Mouse (Mus musculus): ENCODE measurements around the gene Klf13. TPM values are rescaled to one million over a fixed set of nuclear protein-coding genes. Genes with fewer than 3 reads are reported as not detected.

The Klf13 gene
- polyA plus RNA-seq, 1 experiment, result 30.4 TPM

DNA sequence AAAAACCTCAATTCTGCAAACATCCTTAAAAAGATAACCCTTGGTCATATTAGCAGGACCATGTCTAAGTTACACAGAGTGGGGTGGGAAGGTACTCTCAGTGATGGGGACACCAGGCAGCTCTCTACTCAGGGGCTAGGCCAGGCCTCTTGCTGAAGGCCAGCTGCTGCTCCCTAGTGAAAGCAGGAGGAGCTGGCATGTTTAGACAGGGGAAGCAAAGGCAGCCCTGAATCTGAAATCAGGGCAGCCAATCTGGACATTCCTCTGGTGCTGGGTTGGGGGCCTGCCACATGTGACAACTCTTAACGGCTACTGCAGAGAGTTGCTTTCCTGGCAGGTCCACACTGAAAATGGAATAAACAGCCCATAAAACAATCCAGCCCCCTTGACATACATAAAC lies 14.6 kb downstream of the Klf13 start:
- no peaks in the 10 kb centered on the region for H3K27me3 ChIP-seq (ENCODE audit: control insufficient read depth, insufficient read depth, insufficient read length)
- peak overlapping the region; percentile 86 for H3K4me2 ChIP-seq (ENCODE audit: low read depth)
- peaks cover 5% of the 10 kb centered on the region for H3K36me3 ChIP-seq (ENCODE audit: control insufficient read depth, insufficient read depth)
- H3ac ChIP-seq (ENCODE audit: control insufficient read depth, insufficient read length), result no peak overlapping the region
- H3K79me2 ChIP-seq (ENCODE audit: control insufficient read depth, insufficient read depth), result peaks cover 90% of the 10 kb centered on the region
- no peak for TF ChIP-seq MYOD1 (IDR thresholded peaks at IDR 0.05; ENCODE audit: control insufficient read depth in 1 of 3, insufficient read length in 2 of 3, low read depth in 2 of 3)
- TF ChIP-seq TCF12 (IDR thresholded peaks at IDR 0.05; ENCODE audit: insufficient read depth, poor library complexity, severe bottlenecking), result no peak
- TF ChIP-seq SRF (IDR thresholded peaks at IDR 0.05; ENCODE audit: control insufficient read depth, insufficient read length, low read depth), result no peak
- TF ChIP-seq MYOG (IDR thresholded peaks at IDR 0.05; ENCODE audit: control insufficient read depth in 1 of 3, insufficient read depth in 1 of 3, insufficient read length in 2 of 3, low read depth in 2 of 3), result peak in 1 of 3 experiments; percentile 24
- TF ChIP-seq TCF3 (IDR thresholded peaks at IDR 0.05; ENCODE audit: insufficient read length, low read depth), result no peak
- TF ChIP-seq POLR2AphosphoS2 (IDR thresholded peaks at IDR 0.05; ENCODE audit: insufficient read length, low read depth), result no peak
- TF ChIP-seq MAX (IDR thresholded peaks at IDR 0.05; ENCODE audit: low read depth), result no peak
- TF ChIP-seq USF1 (IDR thresholded peaks at IDR 0.05; ENCODE audit: low read depth), result no peak
- H3K4me3 ChIP-seq, result no peak overlapping the region

- H3K36me3 ChIP-seq (ENCODE audit: control insufficient read depth, insufficient read depth), result peaks cover 5% of the 10 kb centered on the region
- peaks cover 90% of the 10 kb centered on the region for H3K79me2 ChIP-seq (ENCODE audit: control insufficient read depth, insufficient read depth)
- no peaks in the 10 kb centered on the region for H3K27me3 ChIP-seq (ENCODE audit: control insufficient read depth, insufficient read depth, insufficient read length)
- no peak overlapping the region for H3K4me2 ChIP-seq (ENCODE audit: low read depth)
- H3K4me3 ChIP-seq, result no peak overlapping the region
- TF ChIP-seq REST (IDR thresholded peaks at IDR 0.05; ENCODE audit: insufficient read depth, insufficient read length) (no peak), TCF3 (IDR thresholded peaks at IDR 0.05; ENCODE audit: insufficient read length, low read depth) (no peak), POLR2AphosphoS2 (IDR thresholded peaks at IDR 0.05; ENCODE audit: insufficient read length, low read depth) (no peak), MYOG (IDR thresholded peaks at IDR 0.05; ENCODE audit: control insufficient read depth in 1 of 3, insufficient read depth in 1 of 3, insufficient read length in 2 of 3, low read depth in 2 of 3) (no peak), E2F4 (IDR thresholded peaks at IDR 0.05; ENCODE audit: insufficient read depth) (no peak), MAX (IDR thresholded peaks at IDR 0.05; ENCODE audit: low read depth) (no peak), TCF12 (IDR thresholded peaks at IDR 0.05; ENCODE audit: insufficient read depth, poor library complexity, severe bottlenecking) (no peak), SRF (IDR thresholded peaks at IDR 0.05; ENCODE audit: control insufficient read depth, insufficient read length, low read depth) (no peak), POLR2A (IDR thresholded peaks at IDR 0.05; ENCODE audit: insufficient read length, low read depth) (no peak), USF1 (IDR thresholded peaks at IDR 0.05; ENCODE audit: low read depth) (no peak), MYOD1 (IDR thresholded peaks at IDR 0.05; ENCODE audit: control insufficient read depth in 1 of 3, insufficient read length in 2 of 3, low read depth in 2 of 3) (no peak), CEBPB (IDR thresholded peaks at IDR 0.05; ENCODE audit: insufficient read depth, poor library complexity, severe bottlenecking) (no peak)
- H3ac ChIP-seq (ENCODE audit: control insufficient read depth, insufficient read length), result no peak overlapping the region
These were observed 15.7 kb downstream of the Klf13 start for GRCm38 (mm10) chr7:63922975-63923374.

DNA sequence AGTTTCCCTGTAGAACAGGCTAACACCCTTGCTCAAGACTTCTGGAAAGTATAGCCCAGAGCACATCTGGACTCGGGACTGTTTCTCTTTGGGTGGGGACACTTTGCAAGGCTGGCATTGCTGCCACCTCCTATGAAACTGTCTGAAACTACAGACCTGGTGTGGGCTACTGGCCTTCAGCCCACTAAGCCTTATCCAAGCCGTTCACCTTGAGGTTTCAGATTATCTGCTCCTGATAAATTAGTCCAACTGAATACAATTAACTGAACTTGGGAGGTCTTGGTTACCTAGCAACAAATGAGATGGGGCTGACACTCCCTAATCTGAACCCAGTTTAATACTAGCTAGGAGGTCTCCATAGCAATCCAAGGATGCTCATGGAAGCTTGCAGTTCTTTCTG lies 16.1 kb downstream of the Klf13 start:
- Histone ChIP-seq H3K4me3 (no peak overlapping the region), H3K79me2 (ENCODE audit: control insufficient read depth, insufficient read depth) (peaks cover 90% of the 10 kb centered on the region), H3ac (ENCODE audit: control insufficient read depth, insufficient read length) (no peak overlapping the region), H3K27me3 (ENCODE audit: control insufficient read depth, insufficient read depth, insufficient read length) (no peaks in the 10 kb centered on the region), H3K36me3 (ENCODE audit: control insufficient read depth, insufficient read depth) (peaks cover 5% of the 10 kb centered on the region), H3K4me2 (ENCODE audit: low read depth) (no peak overlapping the region)
- TF ChIP-seq CEBPB (IDR thresholded peaks at IDR 0.05; ENCODE audit: insufficient read depth, poor library complexity, severe bottlenecking), result no peak
- TF ChIP-seq MYOG (IDR thresholded peaks at IDR 0.05; ENCODE audit: control insufficient read depth in 1 of 3, insufficient read depth in 1 of 3, insufficient read length in 2 of 3, low read depth in 2 of 3), result no peak
- TF ChIP-seq USF1 (IDR thresholded peaks at IDR 0.05; ENCODE audit: low read depth), result no peak
- no peak for TF ChIP-seq REST (IDR thresholded peaks at IDR 0.05; ENCODE audit: insufficient read depth, insufficient read length)

GRCm38 (mm10) chr7:63921909-63922562 lies 16.7 kb downstream of the Klf13 start:
- no peaks in the 10 kb centered on the region for H3K27me3 ChIP-seq (ENCODE audit: control insufficient read depth, insufficient read depth, insufficient read length)
- no peak for TF ChIP-seq SRF (IDR thresholded peaks at IDR 0.05; ENCODE audit: control insufficient read depth, insufficient read length, low read depth)
- no peak for TF ChIP-seq MAX (IDR thresholded peaks at IDR 0.05; ENCODE audit: low read depth)
- no peak for TF ChIP-seq USF1 (IDR thresholded peaks at IDR 0.05; ENCODE audit: low read depth)
- TF ChIP-seq POLR2AphosphoS2 (IDR thresholded peaks at IDR 0.05; ENCODE audit: insufficient read length, low read depth), result no peak
- no peak for TF ChIP-seq E2F4 (IDR thresholded peaks at IDR 0.05; ENCODE audit: insufficient read depth)
- H3K4me2 ChIP-seq (ENCODE audit: low read depth), result no peak overlapping the region
- H3K79me2 ChIP-seq (ENCODE audit: control insufficient read depth, insufficient read depth), result peaks cover 90% of the 10 kb centered on the region
- H3K4me3 ChIP-seq, result no peak overlapping the region
- no peak overlapping the region for H3ac ChIP-seq (ENCODE audit: control insufficient read depth, insufficient read length)
- peaks cover 8% of the 10 kb centered on the region for H3K36me3 ChIP-seq (ENCODE audit: control insufficient read depth, insufficient read depth)

DNA sequence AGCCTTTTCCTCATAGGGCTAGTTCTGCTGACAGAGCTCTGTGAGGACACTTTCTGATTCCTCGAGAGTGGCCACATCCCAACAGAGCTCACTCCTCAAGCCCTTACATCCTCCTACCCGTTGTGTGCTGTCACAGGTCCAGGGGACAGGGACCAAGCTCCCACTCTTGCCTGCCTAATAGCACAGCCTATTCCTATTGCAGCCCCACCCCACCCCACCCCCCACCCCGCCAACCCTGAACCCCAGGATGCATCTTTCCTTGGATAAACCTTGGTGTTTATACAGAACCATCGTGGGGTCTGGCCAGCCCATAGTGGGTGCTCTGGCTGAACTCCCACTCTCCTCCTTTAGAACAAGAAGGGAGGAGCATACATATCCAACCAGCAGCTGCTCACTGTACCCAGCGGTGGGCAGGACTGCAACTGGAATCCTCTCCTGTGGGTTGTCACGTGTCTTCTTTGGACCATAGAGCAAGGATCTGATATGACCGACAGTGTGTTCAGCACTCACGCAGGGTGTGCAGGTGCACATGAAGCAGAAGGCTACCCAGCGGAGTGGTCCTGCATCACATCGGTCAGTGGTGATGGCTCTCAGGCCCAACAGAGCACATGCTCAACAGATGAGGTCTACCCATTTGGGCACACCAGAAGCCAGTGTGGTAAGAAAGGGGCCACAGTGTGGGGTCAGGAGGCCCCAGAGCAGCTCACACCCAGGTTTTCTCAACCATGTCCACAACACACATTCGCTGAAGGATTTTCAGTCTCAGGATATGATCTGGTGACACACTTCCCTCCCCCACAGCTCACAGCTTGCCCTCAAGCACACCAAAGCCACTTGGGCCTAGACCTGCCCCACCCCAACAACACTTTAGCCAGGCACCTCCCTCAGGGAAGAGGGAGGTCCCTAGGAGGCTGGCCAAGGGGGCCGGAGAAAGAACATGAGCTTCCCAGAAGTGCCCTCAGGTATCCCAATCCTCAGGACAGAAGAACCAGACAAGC lies 19.6 kb downstream of the Klf13 start:
- TF ChIP-seq USF1 (IDR thresholded peaks at IDR 0.05; ENCODE audit: low read depth) (no peak), MYOG (IDR thresholded peaks at IDR 0.05; ENCODE audit: control insufficient read depth in 1 of 3, insufficient read depth in 1 of 3, insufficient read length in 2 of 3, low read depth in 2 of 3) (peak in 1 of 3 experiments; percentile 27)
- H3K36me3 ChIP-seq (ENCODE audit: control insufficient read depth, insufficient read depth), result peaks cover 12% of the 10 kb centered on the region
- H3K4me3 ChIP-seq, result no peak overlapping the region
- no peaks in the 10 kb centered on the region for H3K27me3 ChIP-seq (ENCODE audit: control insufficient read depth, insufficient read depth, insufficient read length)
- H3K79me2 ChIP-seq (ENCODE audit: control insufficient read depth, insufficient read depth), result peaks cover 100% of the 10 kb centered on the region
- H3K4me2 ChIP-seq (ENCODE audit: low read depth), result no peak overlapping the region
- no peak overlapping the region for H3ac ChIP-seq (ENCODE audit: control insufficient read depth, insufficient read length)

All from myocyte (in vitro differentiated cells).